15 mouse cellular contexts compared by ENCODE assay signal in the genomic region with DNA sequence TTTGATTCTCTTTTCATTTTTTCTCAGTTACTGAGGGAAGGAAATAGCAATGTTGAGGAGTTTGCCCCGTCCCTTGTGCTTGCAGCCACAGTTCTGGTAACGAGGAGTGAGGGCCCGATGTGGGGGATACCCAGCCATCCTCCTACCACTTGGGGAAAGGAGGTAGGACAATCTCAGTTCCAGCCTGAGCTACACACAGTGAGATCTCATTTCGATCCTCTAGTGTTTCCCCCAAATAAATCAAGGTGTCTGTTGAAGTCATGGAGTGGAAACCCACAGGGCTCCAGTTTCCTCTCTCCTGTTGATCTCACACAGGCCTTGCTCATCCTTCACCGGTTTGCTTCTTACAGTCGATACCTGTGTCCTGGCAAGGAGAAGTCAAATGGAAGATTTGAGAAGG.
"Had no signal": no experiment of that assay in that cellular context is flagged by ENCODE, and none has a peak within 500 bp of the region (broad histone marks: within the 10 kb centered on the region; RNA-seq: fewer than 3 reads in every experiment).

No protein-coding gene starts in this region.

- H3K27me3 ChIP-seq: neural tube, embryonic 15.5 days; stomach, embryonic 15.5 days had no signal

- H3K36me3 ChIP-seq: neural tube, embryonic 15.5 days; stomach, embryonic 15.5 days had no signal

- DNase-seq: retina, postnatal 1 day; right cerebral cortex, adult 18-20 months; right cerebral cortex, postnatal 14 days; right cerebral cortex, postnatal 25 days; right cerebral cortex, postnatal 4 days; spleen, adult 18-20 months; thymus, adult 18-20 months; thymus, adult 2 months; thymus, postnatal 14 days; thymus, postnatal 25 days; thymus, postnatal 36 days; thymus, postnatal 4 days had no signal

- H3K27ac ChIP-seq: neural tube, embryonic 15.5 days; stomach, embryonic 15.5 days; stomach, postnatal 0 days had no signal

- H3K9ac ChIP-seq: neural tube, embryonic 15.5 days; stomach, embryonic 15.5 days had no signal

- H3K9me3 ChIP-seq: neural tube, embryonic 15.5 days; stomach, embryonic 15.5 days had no signal

- H3K4me2 ChIP-seq: neural tube, embryonic 15.5 days; stomach, embryonic 15.5 days had no signal

- H3K4me3 ChIP-seq: neural tube, embryonic 15.5 days; stomach, embryonic 15.5 days had no signal

- H3K4me1 ChIP-seq: stomach, embryonic 15.5 days had no signal
